Mouse (Mus musculus) intestine, embryonic 16.5 days (tissue): ENCODE measurements around the gene Zfp691. TPM values are rescaled to one million over a fixed set of nuclear protein-coding genes. Genes with fewer than 3 reads are reported as not detected.

Experiments
- ATAC-seq: fragments of 200-750 bp; cut with Nextera tagmentation; 2 replicates; pipeline ENCODE4 v1.8.0; 2017; ENCODE audit warnings: moderate TSS enrichment, moderate library complexity
- H3K27ac ChIP-seq: fragments of 300-500 bp; sonication (generic); 2 replicates; pipeline ENCODE4 v1.5.1; 2014; ENCODE audit warnings: mild to moderate bottlenecking, low read length
- H3K27me3 ChIP-seq: fragments of 300-500 bp; sonication (generic); replicated peaks from 2 replicates; pipeline ENCODE4 v1.6.1; 2014; ENCODE audit warnings: low read length, control low read depth, mixed read lengths; ENCODE audit not compliant: control insufficient read depth, insufficient read depth
- H3K36me3 ChIP-seq: fragments of 300-500 bp; sonication (generic); 2 replicates; pipeline ENCODE4 v1.6.1; 2014; ENCODE audit warnings: low read length, control low read depth; ENCODE audit not compliant: control insufficient read depth, insufficient read depth
- H3K4me1 ChIP-seq: fragments of 300-500 bp; sonication (generic); 2 replicates; pipeline ENCODE4 v1.6.1; 2014; ENCODE audit warnings: low read length, control low read depth, mixed read lengths; ENCODE audit not compliant: control insufficient read depth, insufficient read depth
- H3K4me2 ChIP-seq: fragments of 300-500 bp; sonication (generic); 2 replicates; pipeline ENCODE4 v1.6.1; 2014; ENCODE audit warnings: low read depth, low read length, control low read depth
- H3K4me3 ChIP-seq: fragments of 300-500 bp; sonication (generic); 2 replicates; pipeline ENCODE4 v1.5.1; 2014; ENCODE audit warnings: mild to moderate bottlenecking, low read length
- H3K9ac ChIP-seq: fragments of 300-500 bp; sonication (generic); 2 replicates; pipeline ENCODE4 v1.6.1; 2014; ENCODE audit warnings: low read depth, low read length
- H3K9me3 ChIP-seq: fragments of 300-500 bp; sonication (generic); 2 replicates; pipeline ENCODE4 v1.6.1; 2016; ENCODE audit warnings: low read length, control low read depth; ENCODE audit not compliant: control insufficient read depth
- WGBS: fragments of 180-500 bp; shearing (Covaris S2); extraction: QIAGEN DNeasy Blood & Tissue Kit; methylation state at CpG from one replicate; pipeline ENCODE4 v1.1.7; 2014; 5-methylcytosine and 5-hydroxymethylcytosine counted together
- polyA plus RNA-seq: library from polyadenylated mRNA; unstranded; fragments of >200 nt; fragmentation: Nextera tagmentation; extraction: Ambion mirVana; gene quantifications from 2 replicates; pipeline ENCODE4 v1.2.1, GENCODE M21; 2015

Gene Zfp691
- polyA plus RNA-seq, 1 experiment from 2014 or later: 5.0 TPM

DNA sequence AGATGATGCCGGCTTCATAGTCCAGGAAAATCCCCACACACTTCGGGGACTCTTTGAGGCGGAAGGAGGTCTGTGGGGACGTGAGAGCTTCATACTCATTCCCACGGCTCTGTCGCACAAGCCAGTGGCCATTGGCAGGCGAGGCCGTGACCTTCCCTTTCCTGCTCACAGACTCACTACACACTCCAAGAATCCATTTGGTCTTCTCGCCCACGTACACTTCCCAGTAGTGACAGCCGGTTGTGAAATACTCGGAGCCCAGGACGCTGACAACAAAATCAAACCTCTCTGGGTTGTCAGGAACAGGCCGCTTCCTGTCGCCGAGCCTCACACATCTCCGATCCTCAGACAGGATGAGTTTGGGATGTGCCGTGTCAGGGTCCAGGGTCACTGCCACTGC is 4.3 kb upstream of the Zfp691 start:
- Histone ChIP-seq H3K4me2 (no peak overlapping the region), H3K36me3 (no peaks in the 10 kb centered on the region), H3K4me1 (no peaks in the 10 kb centered on the region; the same call in 1 of the 2 replicates), H3K9me3 (no peaks in the 10 kb centered on the region), H3K4me3 (no peak overlapping the region), H3K9ac (0 out of 2 replicates have a peak overlapping the region, but pooled peaks have one; percentile 13), H3K27ac (peak overlapping the region; percentile 21; the same call in 1 of the 2 replicates), H3K27me3 (0 out of 2 replicates have a peak, but pooled peaks cover 2% of the 10 kb centered on the region)
- no peak for ATAC-seq
- 63% methylated on average over 18 of the region's 18 CpGs for WGBS

DNA sequence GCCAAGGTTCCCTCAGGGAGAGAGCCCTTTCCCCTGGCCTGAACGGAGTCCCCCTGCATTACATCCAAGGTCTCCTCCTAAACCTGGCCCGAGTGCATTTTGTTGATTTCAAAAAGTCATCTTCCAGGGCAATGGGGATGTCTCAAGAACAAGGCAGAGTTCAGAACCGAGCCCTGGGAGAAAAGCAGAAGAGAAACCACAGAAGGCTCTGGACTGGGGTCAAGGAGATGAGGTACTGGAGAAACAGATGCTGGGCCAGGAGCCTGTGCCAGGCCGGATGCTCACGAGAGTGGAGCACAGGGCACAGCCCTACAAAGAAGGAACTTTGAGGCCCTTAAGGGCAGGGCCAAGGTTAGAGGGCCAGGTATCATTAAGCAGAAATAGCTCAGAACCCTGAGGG is 3.7 kb upstream of the Zfp691 start:
- 73% methylated on average over 5 of the region's 5 CpGs for WGBS
- ATAC-seq: no peak
- no peaks in the 10 kb centered on the region for H3K9me3 ChIP-seq
- no peak overlapping the region for H3K9ac ChIP-seq
- no peaks in the 10 kb centered on the region for H3K36me3 ChIP-seq
- no peak overlapping the region for H3K4me2 ChIP-seq
- 0 out of 2 replicates have a peak, but pooled peaks cover 2% of the 10 kb centered on the region for H3K27me3 ChIP-seq
- peaks cover 6% of the 10 kb centered on the region; the same call in 1 of the 2 replicates for H3K4me1 ChIP-seq
- H3K4me3 ChIP-seq: no peak overlapping the region
- no peak overlapping the region for H3K27ac ChIP-seq

- peak overlapping the region; percentile 91 for H3K9ac ChIP-seq
- peak overlapping the region; percentile 74 for H3K4me2 ChIP-seq
- WGBS: 36% methylated on average over 18 of the region's 18 CpGs
- ATAC-seq: no peak
- no peaks in the 10 kb centered on the region for H3K27me3 ChIP-seq
- H3K36me3 ChIP-seq: peaks cover 3% of the 10 kb centered on the region
- peaks cover 7% of the 10 kb centered on the region; the same call in 1 of the 2 replicates for H3K4me1 ChIP-seq
- H3K9me3 ChIP-seq: no peaks in the 10 kb centered on the region
- H3K27ac ChIP-seq: peak overlapping the region; percentile 35; the same call in 1 of the 2 replicates
- H3K4me3 ChIP-seq: peak overlapping the region; percentile 78
These were observed 910 bp downstream of the Zfp691 start for GRCm38 (mm10) chr4:119172919-119173650.

DNA sequence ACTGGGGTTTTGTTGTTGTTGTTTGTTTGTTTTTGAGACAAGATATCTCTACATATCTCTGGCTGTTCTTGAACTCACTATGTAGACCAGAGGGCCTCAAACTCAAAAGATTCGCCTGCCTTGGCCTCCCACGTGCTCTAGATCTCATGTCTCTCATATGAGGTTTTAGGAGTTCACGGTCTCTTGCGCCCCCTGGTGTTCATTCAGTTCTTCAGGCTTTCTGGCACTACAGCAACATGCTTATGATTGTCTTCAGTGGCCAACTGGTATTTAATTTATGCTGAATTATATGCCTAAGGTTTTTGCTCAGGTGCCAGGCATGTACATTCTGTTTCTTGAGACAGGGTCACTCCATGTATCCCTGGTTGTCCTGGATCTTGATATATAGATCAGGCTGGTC is 6.3 kb downstream of the Zfp691 start:
- H3K27me3 ChIP-seq: no peaks in the 10 kb centered on the region
- H3K4me1 ChIP-seq: peaks cover 1% of the 10 kb centered on the region; the same call in 1 of the 2 replicates
- WGBS: 2% methylated on average over 4 of the region's 4 CpGs
- no peak overlapping the region for H3K9ac ChIP-seq
- H3K4me3 ChIP-seq: no peak overlapping the region
- no peak overlapping the region for H3K27ac ChIP-seq
- no peak overlapping the region for H3K4me2 ChIP-seq
- H3K36me3 ChIP-seq: peaks cover 3% of the 10 kb centered on the region
- H3K9me3 ChIP-seq: no peaks in the 10 kb centered on the region
- ATAC-seq: peak; percentile 53; the same call in 1 of the 2 replicates

GRCm38 (mm10) chr4:119167068-119167467 is 6.9 kb downstream of the Zfp691 start:
- no peaks in the 10 kb centered on the region for H3K27me3 ChIP-seq
- no peak overlapping the region for H3K4me2 ChIP-seq
- peak; percentile 63; the same call in 1 of the 2 replicates for ATAC-seq
- no peak overlapping the region for H3K4me3 ChIP-seq
- H3K4me1 ChIP-seq: no peaks in the 10 kb centered on the region
- 76% methylated on average over 4 of the region's 4 CpGs for WGBS
- no peak overlapping the region for H3K9ac ChIP-seq
- no peaks in the 10 kb centered on the region for H3K9me3 ChIP-seq
- H3K27ac ChIP-seq: no peak overlapping the region
- peaks cover 3% of the 10 kb centered on the region for H3K36me3 ChIP-seq

GRCm38 (mm10) chr4:119165916-119166315 is 8.1 kb downstream of the Zfp691 start:
- Histone ChIP-seq H3K9ac (no peak overlapping the region), H3K36me3 (peaks cover 3% of the 10 kb centered on the region), H3K9me3 (no peaks in the 10 kb centered on the region), H3K4me3 (no peak overlapping the region), H3K4me2 (no peak overlapping the region), H3K27me3 (no peaks in the 10 kb centered on the region), H3K4me1 (no peaks in the 10 kb centered on the region), H3K27ac (no peak overlapping the region)
- WGBS: 74% methylated on average over 7 of the region's 7 CpGs
- no peak for ATAC-seq

DNA sequence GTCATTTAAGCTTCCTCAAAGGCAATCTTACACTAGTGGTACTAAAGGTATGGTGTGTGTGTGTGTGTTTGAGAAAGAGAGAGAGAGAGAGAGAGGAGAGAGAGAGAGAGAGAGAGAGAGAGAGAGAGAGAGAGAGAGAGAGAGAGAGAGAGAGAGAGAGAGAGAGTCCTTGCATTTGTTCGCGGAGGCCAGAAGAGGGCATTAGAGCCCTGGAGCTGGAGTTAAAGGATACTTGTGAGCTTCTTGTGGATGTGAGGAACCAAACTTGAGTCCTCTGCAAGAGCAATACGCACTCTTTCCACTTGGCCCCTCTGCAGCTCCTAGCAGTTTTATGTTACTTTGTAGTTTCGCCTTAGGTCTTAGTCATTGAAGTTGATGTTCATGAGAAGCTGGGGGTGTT is 11.0 kb downstream of the Zfp691 start:
- H3K4me3 ChIP-seq: no peak overlapping the region

DNA sequence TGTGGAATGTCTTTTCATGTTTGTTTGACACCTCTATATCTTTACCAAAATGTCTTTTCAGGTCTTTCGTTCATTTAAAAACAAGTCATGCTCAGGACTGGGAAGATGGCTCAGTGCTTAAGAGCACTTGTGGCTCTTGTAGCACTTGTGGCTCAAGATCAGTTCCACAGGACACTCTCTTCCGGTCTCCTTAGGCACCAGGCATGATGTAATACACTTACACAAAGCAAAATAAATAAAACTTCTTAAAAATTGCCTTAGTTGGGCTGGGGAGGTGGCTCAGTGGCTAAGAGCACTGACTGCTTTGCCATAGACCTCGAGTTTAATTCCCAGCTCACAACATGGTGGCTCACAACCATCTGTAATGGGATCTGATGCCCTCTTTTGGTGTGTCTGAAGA is 12.6 kb downstream of the Zfp691 start:
- no peak overlapping the region for H3K9ac ChIP-seq
- no peak overlapping the region for H3K27ac ChIP-seq
- no peak overlapping the region for H3K4me3 ChIP-seq
- no peaks in the 10 kb centered on the region for H3K27me3 ChIP-seq
- ATAC-seq: no peak
- H3K4me1 ChIP-seq: no peaks in the 10 kb centered on the region
- 72% methylated on average over 3 of the region's 3 CpGs for WGBS
- no peaks in the 10 kb centered on the region for H3K36me3 ChIP-seq
- no peaks in the 10 kb centered on the region for H3K9me3 ChIP-seq
- H3K4me2 ChIP-seq: no peak overlapping the region

More for the DNA sequence above, 11.0 kb downstream of the Zfp691 start:
- Histone ChIP-seq H3K4me2 (no peak overlapping the region), H3K36me3 (no peaks in the 10 kb centered on the region), H3K9ac (no peak overlapping the region), H3K27ac (no peak overlapping the region), H3K27me3 (no peaks in the 10 kb centered on the region), H3K4me1 (no peaks in the 10 kb centered on the region), H3K9me3 (no peaks in the 10 kb centered on the region)
- no peak for ATAC-seq
- 68% methylated on average over 4 of the region's 4 CpGs for WGBS

GRCm38 (mm10) chr4:119157891-119158290 is 16.1 kb downstream of the Zfp691 start:
- no peak overlapping the region for H3K4me3 ChIP-seq
- ATAC-seq: peak; percentile 91
- 0 out of 2 replicates have a peak overlapping the region, but pooled peaks have one; percentile 8 for H3K27ac ChIP-seq
- H3K9ac ChIP-seq: no peak overlapping the region
- WGBS: 61% methylated on average over 5 of the region's 5 CpGs
- no peaks in the 10 kb centered on the region for H3K4me1 ChIP-seq
- no peak overlapping the region for H3K4me2 ChIP-seq
- no peaks in the 10 kb centered on the region for H3K36me3 ChIP-seq
- no peaks in the 10 kb centered on the region for H3K27me3 ChIP-seq
- H3K9me3 ChIP-seq: no peaks in the 10 kb centered on the region
